Mouse (Mus musculus): ENCODE results near the gene Slc25a17. TPM values are rescaled to one million over a fixed set of nuclear protein-coding genes. Genes with fewer than 3 reads are reported as not detected.

The Slc25a17 gene
- polyA plus RNA-seq, 1 experiment, result 11.9 TPM

- Histone ChIP-seq H3K27me3 (ENCODE audit: control insufficient read depth, insufficient read depth, low read length) (no peaks in the 10 kb centered on the region), H3K27ac (ENCODE audit: control insufficient read depth, insufficient read depth, low read depth, low read length) (no peak overlapping the region), H3K36me3 (ENCODE audit: control insufficient read depth, insufficient read depth, low read length) (no peaks in the 10 kb centered on the region), H3K4me3 (ENCODE audit: control insufficient read depth, low read depth, low read length) (no peak overlapping the region), H3K4me1 (ENCODE audit: control insufficient read depth, insufficient read depth, low read length) (no peaks in the 10 kb centered on the region)
- TF ChIP-seq CTCF (IDR thresholded peaks at IDR 0.05; ENCODE audit: control insufficient read depth, insufficient read depth, insufficient replicate concordance, low read depth, low read length) (no peak), POLR2A (IDR thresholded peaks at IDR 0.05; ENCODE audit: control insufficient read depth, low read depth, low read length) (no peak)
Measured at GRCm38 (mm10) chr15:81273361-81273760, 87.3 kb downstream of the Slc25a17 start.

- Histone ChIP-seq H3K4me3 (ENCODE audit: control insufficient read depth, low read depth, low read length) (no peak overlapping the region), H3K36me3 (ENCODE audit: control insufficient read depth, insufficient read depth, low read length) (no peaks in the 10 kb centered on the region), H3K27me3 (ENCODE audit: control insufficient read depth, insufficient read depth, low read length) (no peaks in the 10 kb centered on the region), H3K27ac (ENCODE audit: control insufficient read depth, insufficient read depth, low read depth, low read length) (no peak overlapping the region), H3K4me1 (ENCODE audit: control insufficient read depth, insufficient read depth, low read length) (no peaks in the 10 kb centered on the region)
- no peak for TF ChIP-seq CTCF (IDR thresholded peaks at IDR 0.05; ENCODE audit: control insufficient read depth, insufficient read depth, insufficient replicate concordance, low read depth, low read length)
- no peak for TF ChIP-seq POLR2A (IDR thresholded peaks at IDR 0.05; ENCODE audit: control insufficient read depth, low read depth, low read length)
Measured at GRCm38 (mm10) chr15:81272305-81273053, 88.1 kb downstream of the Slc25a17 start.

Other genes starting within 250 kb of the Slc25a17 start
- gene Mrtfa, start 170.1 kb downstream of the Slc25a17 start, polyA plus RNA-seq (2012; rRNA removed), result 26.8 and 30.2 TPM in 2 replicates
- 0.37 and 0.71 TPM in 2 replicates for gene Mchr1, start 125.3 kb downstream of the Slc25a17 start, polyA plus RNA-seq (2012; rRNA removed)
- gene St13, start 39.3 kb upstream of the Slc25a17 start, polyA plus RNA-seq (2012; rRNA removed), result 47.3 and 52.8 TPM in 2 replicates
- 14.6 and 14.9 TPM in 2 replicates for gene Xpnpep3, start 39.3 kb upstream of the Slc25a17 start, polyA plus RNA-seq (2012; rRNA removed)
- gene Dnajb7, start 47.5 kb upstream of the Slc25a17 start, polyA plus RNA-seq (2012; rRNA removed), result 62.7 and 75.2 TPM in 2 replicates
- 51.1 and 55.3 TPM in 2 replicates for gene Rbx1, start 105.5 kb upstream of the Slc25a17 start, polyA plus RNA-seq (2012; rRNA removed)
- gene Ep300, start 224.5 kb upstream of the Slc25a17 start, polyA plus RNA-seq (2012; rRNA removed), result 22.0 and 25.7 TPM in 2 replicates